Mouse (Mus musculus) liver (tissue): ENCODE results near the gene Akap7.
"Not testable (repeated sequence)": the region's sequence is repeated elsewhere in the genome, so short reads cannot be mapped to it uniquely, and the experiment has no call there.

Source experiments
- DNase-seq: peaks from one replicate; pipeline ENCODE4 v3.0.0-alpha.2; 2020; ENCODE audit warnings: mixed read lengths

Gene Akap7

GRCm38 (mm10) chr10:25184819-25185603 lies 122.7 kb downstream of the Akap7 start:
- no peak for DNase-seq

DNA sequence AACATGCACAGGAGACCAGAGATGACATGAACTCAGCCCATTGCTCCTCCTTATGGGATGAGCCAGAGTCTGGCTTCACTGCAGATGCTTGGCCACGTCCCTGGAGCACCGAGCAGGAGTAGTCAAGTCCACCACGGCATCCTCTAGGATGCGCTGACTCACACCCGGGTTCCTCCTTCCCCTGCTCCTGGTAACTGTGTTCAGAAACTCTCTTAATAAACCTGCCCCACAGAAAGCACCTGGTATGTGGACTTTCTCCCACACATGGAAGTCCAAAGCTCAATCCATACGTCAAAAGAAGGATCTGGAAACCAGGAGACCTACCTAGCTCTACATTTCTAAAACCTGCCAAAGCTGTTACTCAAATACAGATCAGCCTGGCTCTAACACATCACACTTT lies 124.4 kb downstream of the Akap7 start:
- no peak for DNase-seq

DNA sequence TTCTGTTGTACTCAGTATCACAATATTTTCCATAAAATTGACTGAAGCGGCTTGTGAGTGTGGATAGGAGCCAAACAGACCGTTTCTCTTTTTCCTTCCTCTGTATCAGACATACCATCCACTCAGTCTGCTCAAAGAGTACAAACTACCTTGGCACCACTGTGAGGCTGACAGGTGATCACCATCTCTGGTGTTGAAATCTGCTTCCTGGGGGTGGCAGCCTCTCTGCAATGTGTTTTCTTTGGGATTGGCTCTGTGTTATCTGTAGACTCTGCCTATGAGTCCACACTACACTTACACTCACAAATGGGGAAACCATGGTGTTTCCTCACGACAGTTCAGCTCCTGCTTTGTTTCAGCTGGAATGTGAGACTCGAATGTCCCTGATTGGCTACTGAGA lies 128.6 kb downstream of the Akap7 start:
- DNase-seq: no peak

DNA sequence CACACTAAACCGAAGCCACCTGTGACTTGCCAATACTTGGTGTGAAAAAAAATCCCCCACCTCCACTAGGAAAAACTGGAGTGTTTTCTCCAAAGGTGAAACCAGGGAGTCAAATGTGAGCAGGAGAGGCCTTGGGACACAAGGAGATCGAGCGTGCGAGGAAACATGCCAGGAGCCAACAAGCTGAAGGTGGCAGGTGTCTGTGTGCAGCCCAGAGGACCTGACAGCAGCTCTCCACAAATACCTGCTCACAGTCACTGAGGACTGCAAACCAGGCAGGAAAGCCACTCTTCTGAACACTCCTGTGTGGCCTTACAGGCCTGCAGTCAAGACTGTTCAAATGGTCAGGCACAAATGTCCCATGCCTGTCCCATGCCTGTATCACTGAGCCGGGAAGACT lies 130.4 kb downstream of the Akap7 start:
- DNase-seq: no peak

DNA sequence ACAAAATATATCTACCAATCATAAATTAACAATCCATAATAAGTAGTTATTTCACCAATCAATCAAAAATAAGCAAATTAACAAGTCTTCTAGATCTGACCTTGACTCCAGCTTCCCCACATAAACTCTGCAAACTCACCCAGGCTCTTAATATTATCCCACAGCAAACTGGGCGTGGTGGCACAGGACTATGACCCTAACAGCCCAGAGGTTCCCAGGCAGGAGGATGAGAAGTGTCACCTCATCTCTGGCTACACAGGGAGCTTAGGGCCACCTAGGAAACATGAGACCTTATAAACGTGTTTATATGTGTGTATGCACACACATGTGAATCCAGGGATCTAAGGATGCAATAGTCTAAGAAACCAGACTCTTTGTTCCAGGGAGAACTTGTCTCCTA lies 132.8 kb downstream of the Akap7 start:
- no peak for DNase-seq

DNA sequence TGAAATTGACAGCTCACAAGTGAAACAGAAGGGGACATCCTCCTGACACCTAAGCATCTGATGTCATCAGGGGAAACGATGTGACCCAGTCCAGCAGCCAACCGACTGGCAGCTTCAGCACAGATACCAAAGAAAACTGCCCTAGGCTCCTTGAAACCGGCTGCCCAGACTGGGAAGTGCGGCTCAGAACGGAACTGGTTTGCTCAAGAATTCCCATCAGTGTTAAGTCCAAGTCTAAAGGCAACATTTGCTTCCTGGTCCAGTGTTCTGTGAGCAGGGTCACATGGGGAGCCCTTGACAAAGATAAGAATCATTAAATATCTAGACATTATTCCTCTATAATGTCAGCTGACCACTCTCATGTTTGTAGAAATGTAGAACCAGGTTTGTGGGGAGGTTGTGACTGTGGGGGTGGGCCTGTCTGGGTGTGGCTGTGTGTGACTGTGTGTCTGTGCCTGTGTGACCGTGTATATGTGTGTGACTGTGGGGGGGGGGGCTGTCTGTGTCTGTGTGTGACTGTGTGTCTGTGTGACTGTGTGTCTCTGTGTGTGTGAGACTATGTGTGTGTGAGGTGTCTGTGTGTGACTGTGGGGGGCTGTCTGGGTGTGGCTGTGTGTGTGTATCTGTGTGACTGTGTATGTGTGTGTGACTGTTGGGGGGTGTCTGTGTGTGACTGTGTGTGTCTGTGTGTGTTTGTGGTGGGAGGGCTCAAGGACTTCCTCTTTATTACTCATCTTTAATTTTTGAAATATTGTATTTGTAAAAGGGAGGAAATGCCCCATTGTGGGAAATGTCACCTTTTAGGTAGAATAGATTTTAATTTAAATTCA lies 140.1 kb downstream of the Akap7 start:
- DNase-seq: no peak

DNA sequence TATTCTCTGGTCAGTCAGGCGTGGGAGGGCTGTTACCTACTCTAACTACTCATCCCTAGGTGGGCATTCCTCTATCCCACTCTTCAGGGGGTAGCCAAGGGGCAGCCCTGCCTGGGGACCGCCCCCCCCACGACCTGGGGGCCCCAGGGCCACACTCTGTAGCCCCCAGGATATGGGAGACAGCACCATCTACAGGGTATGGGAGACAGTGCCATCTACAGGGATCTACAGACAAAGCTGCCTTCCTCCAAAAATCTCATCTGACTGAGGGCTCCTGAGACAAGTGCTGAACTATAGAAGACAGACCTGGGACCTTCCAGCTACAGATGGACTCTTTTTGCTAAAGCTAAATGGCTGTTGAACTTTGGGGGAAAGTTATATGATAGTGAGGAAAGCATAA lies 144.2 kb downstream of the Akap7 start:
- DNase-seq: not testable (repeated sequence)

DNA sequence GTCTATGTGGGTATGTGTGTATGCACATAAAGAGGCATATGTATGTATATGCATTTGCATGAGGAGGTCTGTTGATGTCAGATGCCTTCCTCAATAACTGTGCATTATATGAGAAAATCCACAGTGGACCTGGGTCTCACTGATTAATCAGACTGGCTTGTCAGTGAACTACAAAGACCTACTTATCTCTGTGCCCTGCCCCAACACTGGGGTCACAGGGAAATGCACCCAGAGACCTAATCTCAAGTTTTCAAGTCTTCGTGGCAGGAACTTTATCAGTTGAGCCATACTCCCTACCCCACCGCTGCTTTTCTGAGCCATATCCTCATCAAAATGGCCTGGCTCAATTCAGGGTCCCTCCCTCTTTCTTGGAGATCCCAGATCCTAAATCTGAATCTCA lies 146.0 kb downstream of the Akap7 start:
- peak; percentile 49 for DNase-seq

DNA sequence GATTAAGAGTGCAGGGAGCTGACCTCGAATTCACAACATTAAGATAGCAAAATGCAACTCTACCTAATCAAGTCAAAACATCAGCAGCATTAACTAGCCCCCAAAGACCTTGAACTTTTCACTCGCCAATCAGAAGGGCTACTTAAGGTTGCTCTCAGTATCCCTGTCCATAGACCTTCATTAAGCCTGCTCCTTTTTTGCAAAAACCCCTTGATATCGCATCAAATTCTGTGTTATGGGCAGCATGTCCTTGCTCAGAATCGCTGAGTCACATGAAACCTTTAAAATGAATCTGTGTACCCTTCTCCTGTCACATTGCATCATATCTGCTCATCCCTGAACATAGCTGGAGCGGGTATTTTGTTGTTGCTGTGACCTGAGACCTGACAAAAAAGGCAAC lies 149.0 kb downstream of the Akap7 start:
- no peak for DNase-seq

- no peak for DNase-seq
Measured at GRCm38 (mm10) chr10:25157339-25157738, 150.3 kb downstream of the Akap7 start.

GRCm38 (mm10) chr10:25154225-25154624 lies 153.4 kb downstream of the Akap7 start:
- no peak for DNase-seq

DNA sequence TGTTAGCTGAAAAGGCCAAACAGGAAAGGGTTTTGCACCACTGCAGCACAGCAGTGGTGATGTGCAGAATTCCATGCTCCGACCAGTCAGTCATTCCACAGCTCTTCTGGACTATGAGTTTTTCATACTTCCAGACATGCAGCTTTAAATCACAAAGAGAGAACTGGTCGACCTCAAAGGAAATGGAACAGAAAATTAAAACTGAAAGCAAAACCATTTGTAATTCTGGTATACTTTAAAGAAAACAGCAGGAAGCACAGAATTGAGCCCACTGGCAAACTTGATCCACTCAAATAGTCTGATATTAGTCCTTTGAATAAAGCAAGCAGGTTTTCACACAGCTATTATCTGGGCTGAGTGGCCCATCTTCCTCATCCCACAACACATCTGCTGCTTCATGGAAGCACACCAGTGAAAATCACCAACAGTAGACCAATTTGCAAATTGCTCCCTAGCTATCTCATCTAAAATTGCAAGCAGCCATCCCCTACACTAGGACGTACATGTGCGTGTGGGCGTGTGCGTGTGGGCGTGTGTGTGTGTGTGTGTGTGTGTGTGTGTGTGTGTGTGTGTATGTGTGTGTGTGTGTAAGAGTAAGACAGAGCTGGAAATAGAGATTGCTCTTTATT lies 156.4 kb downstream of the Akap7 start:
- no peak for DNase-seq

- no peak for DNase-seq
Measured at GRCm38 (mm10) chr10:25145851-25146250, 161.8 kb downstream of the Akap7 start.

GRCm38 (mm10) chr10:25144787-25145761 lies 162.6 kb downstream of the Akap7 start:
- DNase-seq: no peak

DNA sequence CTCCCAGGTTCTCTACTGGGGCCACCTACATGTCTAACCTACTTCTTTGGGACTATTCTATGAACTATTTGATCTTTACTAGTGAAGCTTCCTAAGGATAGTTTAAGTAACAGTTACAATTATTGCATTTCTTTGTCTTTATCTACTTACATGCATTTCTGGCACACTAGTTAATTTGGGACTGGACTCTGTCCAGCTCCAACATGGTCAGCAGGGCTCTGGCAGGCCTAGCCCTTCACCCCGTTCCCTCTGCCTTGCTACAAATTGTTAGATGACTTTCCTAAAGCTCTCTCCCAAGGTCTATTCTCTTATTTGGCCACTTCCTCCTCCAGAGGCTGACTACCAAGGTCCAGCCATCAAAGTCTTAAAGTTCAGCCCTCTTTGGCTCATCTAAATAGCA lies 165.9 kb downstream of the Akap7 start:
- DNase-seq: no peak

- peak; percentile 60 for DNase-seq
Measured at GRCm38 (mm10) chr10:25140155-25140755, 167.4 kb downstream of the Akap7 start.

- DNase-seq: peak; percentile 46
Measured at GRCm38 (mm10) chr10:25133581-25133980, 174.1 kb downstream of the Akap7 start.

GRCm38 (mm10) chr10:25128455-25128863 lies 179.2 kb downstream of the Akap7 start:
- DNase-seq: no peak

GRCm38 (mm10) chr10:25126035-25126434 lies 181.6 kb downstream of the Akap7 start:
- DNase-seq: no peak

DNA sequence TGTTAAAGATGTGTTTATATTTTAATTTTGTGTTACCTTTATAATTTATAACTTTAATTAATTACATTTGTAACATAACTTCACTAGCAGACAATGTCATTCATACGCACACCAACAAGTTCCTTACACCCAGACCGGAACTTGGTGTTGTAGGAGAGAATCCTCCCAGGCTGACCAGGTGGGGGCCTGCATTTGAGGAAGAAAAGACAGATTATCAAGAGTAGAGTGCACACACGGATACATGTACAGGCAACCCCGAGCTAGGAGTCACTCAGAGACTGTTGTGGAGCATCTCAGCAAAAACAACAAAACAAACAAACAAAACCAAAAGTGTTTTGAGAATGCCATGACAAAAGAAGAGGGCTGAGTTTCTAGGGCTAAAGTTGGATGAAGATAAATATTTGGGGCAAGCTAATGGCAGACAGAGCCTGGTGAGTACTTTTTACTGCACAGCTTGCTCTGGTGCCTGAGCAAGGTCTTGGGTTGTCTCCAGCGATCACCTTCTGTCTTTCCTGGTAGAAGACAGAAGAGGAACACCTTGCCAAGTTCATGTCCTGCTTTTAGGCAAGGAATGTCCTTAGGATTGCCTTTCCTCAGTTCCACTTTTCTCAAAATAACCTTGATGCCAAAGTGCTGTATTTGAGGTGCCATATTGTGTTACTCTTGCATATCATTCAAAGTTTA lies 186.7 kb downstream of the Akap7 start:
- no peak for DNase-seq
